Mouse (Mus musculus): ENCODE results near the gene Hdac10.

GRCm38 (mm10) chr15:89169431-89169830, 40.9 kb upstream of the Hdac10 start:
- TF ChIP-seq GATA1 (IDR thresholded peaks at IDR 0.05; ENCODE audit: low read length) = no peak
- no peak for TF ChIP-seq TAL1 (IDR thresholded peaks at IDR 0.05; ENCODE audit: low read length)

Measured in erythroblast, embryonic 14.5 days (primary cell).